Mouse (Mus musculus) left cerebral cortex, adult 11 months (tissue): ENCODE measurements around the gene Igll1.
"Not testable (repeated sequence)": the region's sequence is repeated elsewhere in the genome, so short reads cannot be mapped to it uniquely, and the experiment has no call there.

Experiments used
- DNase-seq: peaks from one replicate; pipeline ENCODE4 v3.0.0; 2022; ENCODE audit warnings: low spot score

Gene Igll1

GRCm38 (mm10) chr16:16863978-16864377, at the start of gene Igll1:
TSS of gene Igll1 (minus strand) at chr16:16863985.
- no peak for DNase-seq

- no peak for DNase-seq
Measured at GRCm38 (mm10) chr16:16913440-16913839, 49.7 kb upstream of the Igll1 start.

- peak; percentile 69 for DNase-seq
Measured at GRCm38 (mm10) chr16:16911641-16912597, 48.1 kb upstream of the Igll1 start.

GRCm38 (mm10) chr16:16907799-16908198, 44.0 kb upstream of the Igll1 start:
- DNase-seq, result no peak

- DNase-seq, result no peak
Measured at GRCm38 (mm10) chr16:16903188-16903587, 39.4 kb upstream of the Igll1 start.

GRCm38 (mm10) chr16:16902329-16902728, 38.5 kb upstream of the Igll1 start:
- DNase-seq, result no peak

GRCm38 (mm10) chr16:16897056-16897584, 33.3 kb upstream of the Igll1 start:
- no peak for DNase-seq

- peak; percentile 89 for DNase-seq
Measured at GRCm38 (mm10) chr16:16896382-16897055, 32.7 kb upstream of the Igll1 start, which contains the start of gene Ppm1f. TSS of gene Ppm1f (plus strand) at chr16:16896469.

- DNase-seq, result no peak
Measured at GRCm38 (mm10) chr16:16896015-16896381, 32.2 kb upstream of the Igll1 start.

- DNase-seq, result no peak
Measured at GRCm38 (mm10) chr16:16892366-16892765, 28.6 kb upstream of the Igll1 start.

GRCm38 (mm10) chr16:16888341-16888740, 24.6 kb upstream of the Igll1 start:
- DNase-seq, result no peak

GRCm38 (mm10) chr16:16879025-16879424, 15.2 kb upstream of the Igll1 start:
- no peak for DNase-seq

GRCm38 (mm10) chr16:16870617-16871331, 7.0 kb upstream of the Igll1 start, which contains the start of the genes Top3b and Vpreb1:
TSS of gene Top3b (plus strand) at chr16:16870736.
TSS of gene Vpreb1 (minus strand) at chr16:16870843.
- DNase-seq, result peak; percentile 86

GRCm38 (mm10) chr16:16870241-16870616, 6.4 kb upstream of the Igll1 start:
- no peak for DNase-seq

GRCm38 (mm10) chr16:16865696-16866561, 2.1 kb upstream of the Igll1 start:
- no peak for DNase-seq

- no peak for DNase-seq
Measured at GRCm38 (mm10) chr16:16865217-16865616, 1.4 kb upstream of the Igll1 start.

GRCm38 (mm10) chr16:16862288-16862687, 1.5 kb downstream of the Igll1 start:
- DNase-seq, result no peak

GRCm38 (mm10) chr16:16856731-16857476, 6.9 kb downstream of the Igll1 start:
- DNase-seq, result no peak

- not testable (repeated sequence) for DNase-seq
Measured at GRCm38 (mm10) chr16:16856054-16856453, 7.7 kb downstream of the Igll1 start.

- no peak for DNase-seq
Measured at GRCm38 (mm10) chr16:16855541-16855940, 8.2 kb downstream of the Igll1 start.
